Mouse (Mus musculus) kidney, adult 2 months (tissue): ENCODE measurements around the gene Fam92b. TPM values are rescaled to one million over a fixed set of nuclear protein-coding genes. Genes with fewer than 3 reads are reported as not detected.

ENCODE experiments used
- DNase-seq: peaks from one replicate; pipeline ENCODE4 v3.0.0; 2021
- H3K27ac ChIP-seq: fragments of 200-500 bp; 2 replicates; pipeline ENCODE4 v1.5.1; 2012; ENCODE audit warnings: low read depth, low read length, control low read depth, inconsistent platforms; ENCODE audit not compliant: insufficient read depth
- H3K27me3 ChIP-seq: fragments of 200-500 bp; replicated peaks from 2 replicates; pipeline ENCODE4 v1.6.1; 2012; ENCODE audit warnings: mild to moderate bottlenecking, moderate library complexity, low read length, inconsistent platforms; ENCODE audit not compliant: control insufficient read depth, insufficient read depth
- H3K36me3 ChIP-seq: fragments of 200-500 bp; 2 replicates; pipeline ENCODE4 v1.6.1; 2012; ENCODE audit warnings: mild to moderate bottlenecking, moderate library complexity, low read length, inconsistent platforms; ENCODE audit not compliant: control insufficient read depth, insufficient read depth
- H3K4me1 ChIP-seq: fragments of 200-500 bp; 2 replicates; pipeline ENCODE4 v1.6.1; 2011; ENCODE audit warnings: low read length; ENCODE audit not compliant: control insufficient read depth, insufficient read depth
- H3K4me3 ChIP-seq: fragments of 200-500 bp; 2 replicates; pipeline ENCODE4 v1.5.1; 2011; ENCODE audit warnings: mild to moderate bottlenecking, low read depth, low read length, control low read depth; ENCODE audit not compliant: insufficient read depth
- CTCF ChIP-seq: fragments of 200-500 bp; conservative IDR thresholded peaks from 2 replicates; pipeline ENCODE4 v1.5.1; 2011; ENCODE audit warnings: low read depth, mild to moderate bottlenecking, control low read depth, low read length, moderate library complexity, mixed read lengths; ENCODE audit not compliant: insufficient read depth, insufficient read length
- POLR2A ChIP-seq: fragments of 200-500 bp; IDR thresholded peaks from one replicate; pipeline ENCODE4 v1.6.1; 2011; ENCODE audit warnings: low read depth, low read length, control low read depth
- WGBS: fragments of 180-500 bp; shearing (Covaris S2); methylation state at CpG from one replicate; pipeline ENCODE4 v1.1.7; 2018; 5-methylcytosine and 5-hydroxymethylcytosine counted together
- polyA plus RNA-seq: library from polyadenylated mRNA; depleted of rRNA; stranded (reverse); fragments of >200 nt; gene quantifications from 2 replicates; pipeline ENCODE4 v1.2.3, GENCODE M21; 2012

The Fam92b gene
- polyA plus RNA-seq, 1 experiment, result not detected

- Histone ChIP-seq H3K4me3 (no peak overlapping the region), H3K27ac (no peak overlapping the region), H3K4me1 (no peaks in the 10 kb centered on the region), H3K36me3 (no peaks in the 10 kb centered on the region), H3K27me3 (no peaks in the 10 kb centered on the region)
- DNase-seq, result peak; percentile 89
- TF ChIP-seq POLR2A (no peak), CTCF (no peak)
- 68% methylated on average over 7 of the region's 7 CpGs for WGBS
Observed at GRCm38 (mm10) chr8:120204736-120205360, 27.6 kb upstream of the Fam92b start.

DNA sequence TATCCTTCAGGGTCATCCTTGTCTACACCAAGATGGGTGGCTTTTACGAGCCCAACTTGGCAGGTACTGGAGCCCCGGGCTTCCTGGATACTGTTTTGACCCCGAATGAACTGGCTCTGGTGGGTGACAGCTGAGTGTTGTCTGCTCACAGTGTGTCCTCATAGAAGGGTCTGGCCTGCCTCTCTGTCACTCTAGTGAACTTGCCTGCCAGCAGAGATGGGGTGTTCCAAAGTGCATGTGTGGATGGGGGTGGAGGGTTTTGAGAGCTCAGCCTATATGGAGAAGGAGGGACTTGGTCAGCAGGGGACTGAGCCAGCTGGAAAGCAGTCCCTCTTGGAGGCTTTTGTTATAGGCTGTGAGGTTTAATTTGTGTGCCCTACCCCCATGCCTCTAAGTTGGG, 25.3 kb upstream of the Fam92b start:
- Histone ChIP-seq H3K27me3 (no peaks in the 10 kb centered on the region), H3K4me1 (no peaks in the 10 kb centered on the region), H3K36me3 (no peaks in the 10 kb centered on the region), H3K27ac (no peak overlapping the region), H3K4me3 (no peak overlapping the region)
- no peak for TF ChIP-seq CTCF
- no peak for TF ChIP-seq POLR2A
- WGBS, result 68% methylated on average over 3 of the region's 3 CpGs
- no peak for DNase-seq

DNA sequence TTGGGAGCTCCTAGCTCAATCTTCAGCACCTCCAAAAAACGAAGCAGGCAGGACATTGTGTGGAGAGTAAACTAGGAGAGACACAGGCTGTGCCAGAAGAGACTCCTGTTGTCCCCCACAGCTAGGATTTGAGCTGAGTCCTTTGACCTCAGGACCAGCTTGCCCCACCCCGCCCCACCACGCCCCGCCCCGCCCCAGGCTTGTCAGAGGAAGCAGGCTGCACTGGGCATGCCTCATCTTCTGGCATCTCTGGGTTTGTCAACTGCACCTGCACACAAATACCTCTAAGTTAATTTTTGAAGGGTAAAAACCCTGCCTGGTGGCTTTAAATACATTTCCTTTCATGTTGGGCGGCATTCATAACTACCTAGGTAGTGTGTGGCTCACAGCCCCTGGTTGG, 24.1 kb upstream of the Fam92b start:
- DNase-seq, result no peak
- WGBS, result 87% methylated on average over 6 of the region's 6 CpGs
- Histone ChIP-seq H3K27me3 (no peaks in the 10 kb centered on the region), H3K27ac (no peak overlapping the region), H3K36me3 (no peaks in the 10 kb centered on the region), H3K4me3 (no peak overlapping the region), H3K4me1 (no peaks in the 10 kb centered on the region)
- no peak for TF ChIP-seq POLR2A
- TF ChIP-seq CTCF, result no peak

DNA sequence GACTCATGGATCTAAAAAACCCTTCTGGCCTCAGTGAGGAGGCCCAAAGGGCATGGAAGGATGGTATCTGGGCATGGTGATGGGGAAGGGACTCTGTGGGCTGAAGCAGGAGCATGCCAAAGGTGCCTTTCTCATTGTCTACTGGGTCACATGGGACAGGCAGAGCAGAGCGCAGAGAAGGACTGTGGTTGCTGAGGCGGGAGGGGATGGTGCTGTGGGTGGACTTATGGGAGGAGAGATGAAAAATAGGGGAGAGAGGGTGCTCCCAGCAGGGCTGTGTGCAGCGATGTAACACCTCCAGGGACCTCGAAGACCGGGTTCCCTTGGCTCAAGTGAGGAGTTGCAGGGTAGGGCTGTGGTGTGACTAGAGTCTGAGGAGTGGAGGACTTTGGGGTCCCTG, 14.9 kb upstream of the Fam92b start:
- WGBS, result over 99% methylated on average over 5 of the region's 5 CpGs
- H3K27ac ChIP-seq, result no peak overlapping the region

GRCm38 (mm10) chr8:120191633-120192032, 14.4 kb upstream of the Fam92b start:
- Histone ChIP-seq H3K4me3 (no peak overlapping the region), H3K27ac (no peak overlapping the region), H3K27me3 (no peaks in the 10 kb centered on the region), H3K36me3 (no peaks in the 10 kb centered on the region), H3K4me1 (peaks cover 13% of the 10 kb centered on the region)
- WGBS, result 80% methylated on average over 5 of the region's 5 CpGs
- TF ChIP-seq CTCF (no peak), POLR2A (no peak)
- DNase-seq, result no peak

More for the DNA sequence above, 14.9 kb upstream of the Fam92b start:
- Histone ChIP-seq H3K4me3 (no peak overlapping the region), H3K27me3 (no peaks in the 10 kb centered on the region), H3K36me3 (no peaks in the 10 kb centered on the region), H3K4me1 (peaks cover 13% of the 10 kb centered on the region)
- no peak for TF ChIP-seq CTCF
- TF ChIP-seq POLR2A, result no peak
- DNase-seq, result no peak

DNA sequence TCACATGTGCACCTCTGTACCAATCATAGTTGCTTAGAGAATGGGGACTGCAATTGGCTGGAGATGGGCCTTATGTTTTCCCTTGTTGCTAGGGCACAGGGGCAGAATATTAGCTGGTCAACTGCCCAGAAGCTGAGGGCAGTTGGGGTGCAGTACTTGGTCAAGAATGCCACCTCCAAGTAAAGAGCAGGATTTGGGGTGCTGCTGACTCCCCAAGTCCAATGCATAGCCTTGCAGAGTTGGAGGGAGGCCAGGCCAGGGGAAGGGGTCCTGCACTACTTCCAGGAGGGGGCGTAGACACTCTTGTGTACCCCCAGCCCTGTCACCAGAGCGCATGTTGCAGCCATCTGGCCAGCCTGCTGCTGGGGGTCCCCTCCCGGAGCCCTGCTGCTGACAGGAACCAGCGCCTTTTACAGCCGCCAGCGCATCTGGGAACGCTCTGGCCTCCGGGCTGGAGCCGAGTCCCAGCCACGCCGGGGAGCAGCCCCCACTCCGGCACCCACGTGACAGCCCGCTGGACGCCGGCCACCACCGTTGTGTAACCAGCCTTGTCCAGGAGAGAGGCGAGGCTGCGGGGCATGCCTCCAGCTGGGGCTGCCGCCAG, 13.6 kb upstream of the Fam92b start:
- DNase-seq, result peak; percentile 96
- no peak for TF ChIP-seq CTCF
- no peak for TF ChIP-seq POLR2A
- no peaks in the 10 kb centered on the region for H3K27me3 ChIP-seq
- peak overlapping the region; percentile 91 for H3K27ac ChIP-seq
- H3K36me3 ChIP-seq, result no peaks in the 10 kb centered on the region
- whole genome bisulfite sequencing, result 24% methylated on average over 20 of the region's 20 CpGs
- peaks cover 16% of the 10 kb centered on the region for H3K4me1 ChIP-seq
- peak overlapping the region; percentile 29; the same call in 1 of the 2 replicates for H3K4me3 ChIP-seq

DNA sequence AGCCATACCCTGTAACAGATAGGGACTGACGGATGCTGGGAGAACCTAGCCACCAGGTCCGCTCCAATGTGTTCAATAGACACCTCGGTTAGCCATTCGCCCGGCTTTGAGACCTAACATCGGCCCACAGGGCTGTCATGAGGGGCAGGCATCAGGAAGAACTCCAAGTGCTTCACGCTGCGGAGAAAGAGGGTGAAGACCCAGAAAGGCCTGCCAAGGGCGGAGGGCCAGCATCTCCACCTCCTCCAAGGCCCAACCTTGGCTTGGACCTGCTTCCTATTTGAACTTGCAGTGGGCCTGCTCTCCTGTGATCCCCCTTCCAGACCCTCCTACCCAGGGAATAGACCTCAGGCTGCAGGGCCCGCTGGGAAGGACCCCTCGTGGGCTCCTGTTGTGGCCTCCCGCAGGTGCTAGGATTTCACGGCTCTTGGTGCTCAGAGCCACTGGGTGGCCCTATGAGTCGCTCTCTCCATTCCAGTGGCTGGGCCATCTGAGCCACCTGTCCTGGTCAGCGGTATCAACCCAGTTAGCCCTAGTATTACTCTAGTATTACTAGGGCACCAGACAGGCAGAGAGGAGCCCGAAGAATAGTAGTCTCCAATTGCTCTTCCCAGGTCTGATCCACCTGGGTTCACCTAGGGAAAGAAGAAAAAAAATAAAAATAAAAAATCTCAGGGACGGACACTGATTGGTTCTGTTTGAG, 13.0 kb upstream of the Fam92b start:
- TF ChIP-seq POLR2A, result no peak
- no peak for TF ChIP-seq CTCF
- H3K27me3 ChIP-seq, result no peaks in the 10 kb centered on the region
- peaks cover 18% of the 10 kb centered on the region for H3K4me1 ChIP-seq
- 84% methylated on average over 17 of the region's 17 CpGs for WGBS
- no peak for DNase-seq
- no peak overlapping the region for H3K27ac ChIP-seq
- no peak overlapping the region for H3K4me3 ChIP-seq
- no peaks in the 10 kb centered on the region for H3K36me3 ChIP-seq
